Mouse (Mus musculus): ENCODE data around the gene Trcg1. TPM values are rescaled to one million over a fixed set of nuclear protein-coding genes. Genes with fewer than 3 reads are reported as not detected.

Gene Trcg1
- polyA plus RNA-seq, 1 experiment from 2014 or later = not detected

DNA sequence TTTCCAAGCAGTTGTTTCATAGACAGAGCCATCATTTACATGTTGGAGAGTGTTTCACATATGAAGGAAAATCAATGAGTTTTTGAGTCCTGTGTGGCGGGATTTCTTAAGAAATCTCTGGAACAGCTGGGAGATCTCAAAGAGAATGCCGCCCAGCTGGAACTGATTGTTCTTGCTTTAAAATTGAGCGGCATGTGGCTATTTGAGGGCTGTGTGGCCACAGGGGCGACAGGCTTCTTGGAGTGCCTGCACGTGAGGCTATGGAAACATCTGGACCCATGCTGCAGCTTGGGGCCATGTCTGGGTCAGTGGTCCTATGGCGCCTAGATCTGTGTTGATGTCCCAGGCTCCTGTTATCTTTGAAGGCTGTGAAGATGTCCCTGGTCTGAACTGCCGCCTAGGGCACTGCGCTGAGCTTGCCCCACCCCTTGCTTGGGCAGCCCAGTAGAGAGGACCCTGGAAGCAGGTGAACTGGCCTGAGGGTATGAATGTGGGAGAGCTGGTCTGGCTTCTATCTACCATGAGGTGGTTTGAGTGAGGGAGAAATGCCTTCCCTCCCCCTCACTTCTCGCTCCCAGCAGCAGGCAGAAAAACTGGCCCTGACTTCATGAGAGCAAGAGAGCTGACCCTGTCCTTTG, 6.1 kb upstream of the Trcg1 start:
- no peak overlapping the region for H3K4me3 ChIP-seq (ENCODE audit: low read depth, low read length)
- H3K27me3 ChIP-seq (replicated peaks; ENCODE audit: control insufficient read depth, insufficient read depth, low read length) = no peaks in the 10 kb centered on the region
- TF ChIP-seq CTCF (IDR thresholded peaks at IDR 0.05; ENCODE audit: low read depth) = no peak
- no peak for ATAC-seq
- H3K9ac ChIP-seq (ENCODE audit: low read depth, low read length) = no peak overlapping the region
- no peaks in the 10 kb centered on the region for H3K4me1 ChIP-seq (replicated peaks; ENCODE audit: control insufficient read depth, insufficient read depth, low read length)
- H3K36me3 ChIP-seq (ENCODE audit: control insufficient read depth, insufficient read depth) = no peaks in the 10 kb centered on the region
- 66% methylated on average over 9 of the region's 9 CpGs for WGBS
- H3K4me2 ChIP-seq (replicated peaks; ENCODE audit: low read depth) = no peak overlapping the region
- H3K27ac ChIP-seq (ENCODE audit: low read depth, low read length) = no peak overlapping the region
- H3K9me3 ChIP-seq (ENCODE audit: control insufficient read depth) = no peaks in the 10 kb centered on the region

DNA sequence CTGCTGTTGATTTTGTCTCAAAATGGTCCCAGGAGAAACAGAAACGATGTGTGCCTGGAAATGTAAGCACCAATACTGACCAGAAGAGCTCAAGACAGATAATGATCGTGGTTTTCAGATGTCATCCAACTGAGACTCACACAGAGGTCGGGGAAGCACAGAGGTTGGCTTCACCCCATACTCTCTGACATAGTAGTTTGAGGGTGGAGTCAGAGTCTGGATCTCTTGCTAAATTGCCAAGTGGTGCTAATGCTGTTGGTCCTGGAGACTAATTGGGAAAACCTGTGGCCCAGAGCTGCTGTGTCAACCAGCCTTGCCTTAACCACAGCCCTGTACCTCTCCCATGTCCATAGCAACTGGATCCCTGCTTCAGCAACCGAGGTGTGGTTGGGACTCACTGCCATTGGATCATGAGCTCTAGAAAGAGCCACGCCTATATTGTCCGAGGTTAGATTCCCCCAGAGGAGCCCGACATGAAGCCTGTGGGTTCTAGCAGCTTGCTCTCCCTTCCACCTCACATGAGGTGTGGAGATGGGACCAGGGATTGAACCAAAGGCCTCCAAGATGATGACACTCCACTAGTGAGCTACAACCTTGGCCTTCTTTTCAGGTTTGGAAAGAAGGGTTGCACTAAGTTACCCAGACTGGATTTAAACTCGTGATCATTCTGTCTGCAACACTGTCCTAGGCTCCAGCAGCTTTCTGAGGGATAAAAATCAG, 4.7 kb upstream of the Trcg1 start:
- no peaks in the 10 kb centered on the region for H3K36me3 ChIP-seq (ENCODE audit: control insufficient read depth, insufficient read depth)
- H3K4me1 ChIP-seq (replicated peaks; ENCODE audit: control insufficient read depth, insufficient read depth, low read length) = no peaks in the 10 kb centered on the region
- no peak for TF ChIP-seq CTCF (IDR thresholded peaks at IDR 0.05; ENCODE audit: low read depth)
- H3K4me3 ChIP-seq (ENCODE audit: low read depth, low read length) = no peak overlapping the region
- ATAC-seq = no peak
- H3K27ac ChIP-seq (ENCODE audit: low read depth, low read length) = no peak overlapping the region
- no peaks in the 10 kb centered on the region for H3K27me3 ChIP-seq (replicated peaks; ENCODE audit: control insufficient read depth, insufficient read depth, low read length)
- H3K9me3 ChIP-seq (ENCODE audit: control insufficient read depth) = no peaks in the 10 kb centered on the region
- WGBS = 63% methylated on average over 8 of the region's 8 CpGs
- H3K4me2 ChIP-seq (replicated peaks; ENCODE audit: low read depth) = no peak overlapping the region
- no peak overlapping the region for H3K9ac ChIP-seq (ENCODE audit: low read depth, low read length)

DNA sequence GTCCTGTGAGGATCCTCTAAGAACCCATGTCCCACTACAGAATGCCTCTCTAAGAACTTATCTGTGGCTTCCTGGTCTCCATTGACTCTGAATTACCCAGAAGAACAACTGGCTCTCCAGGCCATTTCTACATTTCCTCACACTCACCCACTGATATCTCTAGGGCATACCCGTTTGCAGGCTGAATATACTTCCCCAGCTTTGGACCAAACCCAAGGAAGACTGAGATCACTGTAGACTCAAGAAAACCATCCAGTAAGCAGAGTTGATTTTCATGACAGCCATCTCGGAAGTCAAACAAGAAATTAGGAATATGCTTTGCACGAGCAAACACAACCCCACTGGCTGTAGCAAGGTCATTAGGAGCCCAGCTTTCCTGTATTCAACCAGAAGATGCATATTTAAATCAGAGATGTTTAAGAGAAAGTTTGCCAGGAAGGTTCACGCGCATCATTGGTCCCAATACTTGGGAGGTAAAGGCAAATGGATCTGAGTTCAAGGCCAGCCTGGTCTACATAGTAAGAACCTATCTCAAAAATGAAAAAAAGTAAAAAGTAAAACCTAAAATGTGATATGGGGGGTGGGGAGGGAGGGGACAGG, 3.9 kb upstream of the Trcg1 start:
- Histone ChIP-seq H3K9me3 (ENCODE audit: control insufficient read depth) (no peaks in the 10 kb centered on the region), H3K27ac (ENCODE audit: low read depth, low read length) (no peak overlapping the region), H3K4me1 (replicated peaks; ENCODE audit: control insufficient read depth, insufficient read depth, low read length) (no peaks in the 10 kb centered on the region), H3K9ac (ENCODE audit: low read depth, low read length) (no peak overlapping the region), H3K36me3 (ENCODE audit: control insufficient read depth, insufficient read depth) (no peaks in the 10 kb centered on the region), H3K27me3 (replicated peaks; ENCODE audit: control insufficient read depth, insufficient read depth, low read length) (no peaks in the 10 kb centered on the region), H3K4me2 (replicated peaks; ENCODE audit: low read depth) (no peak overlapping the region), H3K4me3 (ENCODE audit: low read depth, low read length) (no peak overlapping the region)
- TF ChIP-seq CTCF (IDR thresholded peaks at IDR 0.05; ENCODE audit: low read depth) = no peak
- no peak for ATAC-seq
- WGBS = 89% methylated on average over 5 of the region's 5 CpGs

DNA sequence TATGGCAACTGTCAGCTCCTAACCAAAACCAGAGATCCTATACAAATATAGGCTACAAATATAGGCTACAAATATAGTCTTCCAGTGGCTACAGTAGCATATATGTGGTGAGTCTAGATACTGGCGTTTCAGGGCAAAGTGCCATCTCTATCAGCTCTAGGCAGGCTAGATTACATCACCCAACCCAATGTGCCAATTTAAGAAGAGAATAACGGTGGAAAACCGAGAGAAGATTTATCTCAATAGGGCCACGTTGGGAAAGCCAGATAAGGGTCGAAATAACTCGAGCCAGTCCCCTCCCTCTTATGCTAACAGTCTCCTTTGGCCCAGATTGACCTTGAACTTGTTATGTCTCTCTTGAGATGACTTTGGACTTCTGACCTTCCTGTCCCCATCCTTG, 3.2 kb upstream of the Trcg1 start:
- 42% methylated on average over 6 of the region's 6 CpGs for WGBS
- Histone ChIP-seq H3K4me2 (replicated peaks; ENCODE audit: low read depth) (no peak overlapping the region), H3K36me3 (ENCODE audit: control insufficient read depth, insufficient read depth) (no peaks in the 10 kb centered on the region), H3K27me3 (replicated peaks; ENCODE audit: control insufficient read depth, insufficient read depth, low read length) (no peaks in the 10 kb centered on the region), H3K27ac (ENCODE audit: low read depth, low read length) (no peak overlapping the region), H3K9me3 (ENCODE audit: control insufficient read depth) (no peaks in the 10 kb centered on the region), H3K9ac (ENCODE audit: low read depth, low read length) (no peak overlapping the region), H3K4me1 (replicated peaks; ENCODE audit: control insufficient read depth, insufficient read depth, low read length) (no peaks in the 10 kb centered on the region), H3K4me3 (ENCODE audit: low read depth, low read length) (no peak overlapping the region)
- no peak for TF ChIP-seq CTCF (IDR thresholded peaks at IDR 0.05; ENCODE audit: low read depth)
- ATAC-seq = no peak

DNA sequence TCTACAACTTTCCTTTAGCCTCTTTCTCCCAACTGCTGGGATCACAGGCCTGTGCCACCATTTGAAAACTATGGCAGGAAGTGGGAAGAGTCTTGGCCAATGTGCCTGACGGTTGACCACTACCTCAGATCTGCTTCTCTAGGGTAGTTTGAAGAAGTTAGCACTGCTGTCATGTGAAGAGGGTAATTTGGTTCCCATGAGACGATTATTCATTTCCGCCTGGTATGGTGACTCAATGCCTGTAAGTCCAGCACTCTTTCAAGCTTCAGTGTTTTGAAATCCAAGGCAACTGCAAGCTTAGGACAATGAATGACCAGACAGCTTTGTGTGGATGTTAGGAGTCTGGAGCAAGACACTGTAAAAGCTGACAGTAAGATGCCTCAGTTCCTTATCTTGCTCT, 2.6 kb upstream of the Trcg1 start:
- no peak overlapping the region for H3K9ac ChIP-seq (ENCODE audit: low read depth, low read length)
- H3K4me3 ChIP-seq (ENCODE audit: low read depth, low read length) = no peak overlapping the region
- H3K27ac ChIP-seq (ENCODE audit: low read depth, low read length) = no peak overlapping the region
- H3K27me3 ChIP-seq (replicated peaks; ENCODE audit: control insufficient read depth, insufficient read depth, low read length) = no peaks in the 10 kb centered on the region
- H3K36me3 ChIP-seq (ENCODE audit: control insufficient read depth, insufficient read depth) = no peaks in the 10 kb centered on the region
- 84% methylated on average over 3 of the region's 3 CpGs for WGBS
- TF ChIP-seq CTCF (IDR thresholded peaks at IDR 0.05; ENCODE audit: low read depth) = no peak
- no peak for ATAC-seq
- H3K4me2 ChIP-seq (replicated peaks; ENCODE audit: low read depth) = no peak overlapping the region
- no peaks in the 10 kb centered on the region for H3K9me3 ChIP-seq (ENCODE audit: control insufficient read depth)
- no peaks in the 10 kb centered on the region for H3K4me1 ChIP-seq (replicated peaks; ENCODE audit: control insufficient read depth, insufficient read depth, low read length)

DNA sequence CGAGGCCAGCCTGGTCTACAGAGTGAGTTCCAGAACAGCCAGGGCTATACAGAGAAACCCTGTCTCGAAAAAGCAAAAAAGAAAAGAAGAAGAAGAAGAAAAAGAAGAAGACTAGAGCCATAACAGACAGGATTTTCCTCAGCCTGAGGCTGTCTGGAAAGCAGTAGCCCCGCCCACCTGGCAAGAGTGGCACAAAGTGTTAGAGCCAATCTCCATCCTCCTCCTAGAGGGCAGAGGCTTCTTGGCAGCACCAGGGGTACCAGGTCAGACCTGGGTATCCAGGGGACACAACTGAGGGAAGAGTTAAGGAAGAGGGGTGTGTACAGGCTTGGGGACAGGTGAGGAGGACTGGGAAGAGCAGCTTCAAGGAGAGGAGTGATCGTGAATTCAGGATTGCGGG, 1.3 kb downstream of the Trcg1 start:
- no peaks in the 10 kb centered on the region for H3K9me3 ChIP-seq (ENCODE audit: control insufficient read depth)
- H3K27ac ChIP-seq (ENCODE audit: low read depth, low read length) = no peak overlapping the region
- no peak overlapping the region for H3K9ac ChIP-seq (ENCODE audit: low read depth, low read length)
- no peaks in the 10 kb centered on the region for H3K4me1 ChIP-seq (replicated peaks; ENCODE audit: control insufficient read depth, insufficient read depth, low read length)
- H3K27me3 ChIP-seq (replicated peaks; ENCODE audit: control insufficient read depth, insufficient read depth, low read length) = no peaks in the 10 kb centered on the region
- 80% methylated on average over 5 of the region's 5 CpGs for WGBS
- no peak for ATAC-seq
- no peaks in the 10 kb centered on the region for H3K36me3 ChIP-seq (ENCODE audit: control insufficient read depth, insufficient read depth)
- TF ChIP-seq CTCF (IDR thresholded peaks at IDR 0.05; ENCODE audit: low read depth) = no peak
- H3K4me2 ChIP-seq (replicated peaks; ENCODE audit: low read depth) = no peak overlapping the region
- no peak overlapping the region for H3K4me3 ChIP-seq (ENCODE audit: low read depth, low read length)
